Mouse (Mus musculus): Measurements from ENCODE around the gene Swsap1.

DNA sequence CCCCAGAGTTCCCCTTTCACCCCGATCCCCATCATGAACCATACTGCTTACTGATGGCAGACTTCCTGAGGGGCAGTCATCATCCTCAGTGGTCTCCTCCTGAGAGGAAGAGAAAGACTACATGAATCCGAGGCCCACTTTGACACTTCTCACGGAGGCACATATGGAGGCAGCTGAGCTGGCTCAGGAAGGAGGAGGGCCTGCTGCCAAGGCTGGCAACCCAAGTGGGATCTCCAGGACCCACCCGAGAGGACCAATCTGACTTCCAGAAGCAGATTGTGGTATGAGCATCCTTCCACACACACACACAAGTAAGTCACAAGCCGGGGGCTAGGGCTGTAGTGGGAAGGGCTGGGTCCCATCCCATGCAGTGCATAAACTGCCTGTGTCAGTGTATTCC, 21.8 kb downstream of the Swsap1 start:
- no peak for TF ChIP-seq EP300 (IDR thresholded peaks at IDR 0.05; ENCODE audit: low read depth)
- TF ChIP-seq CTCF (IDR thresholded peaks at IDR 0.05; ENCODE audit: low read depth): no peak

Data from liver, postnatal 0 days (tissue).